Mouse (Mus musculus): ENCODE results near the gene Eif4ebp2. TPM values are rescaled to one million over a fixed set of nuclear protein-coding genes. Genes with fewer than 3 reads are reported as not detected.

The Eif4ebp2 gene
- polyA plus RNA-seq, 1 experiment from 2014 or later, result 47.4 TPM

DNA sequence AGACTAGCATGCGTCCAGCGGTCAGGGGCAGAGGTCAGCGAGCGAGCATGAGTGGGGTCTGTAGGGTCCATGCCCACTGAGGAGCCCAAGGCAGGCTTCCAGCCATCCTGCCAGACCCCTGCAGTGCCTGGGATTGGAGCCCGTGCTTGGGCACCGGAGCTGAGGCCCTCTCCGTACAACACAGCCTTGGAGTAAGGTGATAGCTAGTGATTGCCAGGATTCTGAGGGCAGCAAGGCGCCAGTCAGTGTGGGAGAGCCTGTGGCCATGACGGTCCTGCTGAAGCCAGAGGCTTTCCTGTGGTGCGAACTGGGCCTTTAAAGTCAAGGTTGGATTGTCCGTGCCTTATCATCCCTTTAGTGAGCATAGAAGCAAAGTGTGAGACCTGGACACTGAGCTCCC is 32.3 kb upstream of the Eif4ebp2 start:
- TF ChIP-seq CTCF (IDR thresholded peaks at IDR 0.05), result no peak
- ATAC-seq, result no peak

DNA sequence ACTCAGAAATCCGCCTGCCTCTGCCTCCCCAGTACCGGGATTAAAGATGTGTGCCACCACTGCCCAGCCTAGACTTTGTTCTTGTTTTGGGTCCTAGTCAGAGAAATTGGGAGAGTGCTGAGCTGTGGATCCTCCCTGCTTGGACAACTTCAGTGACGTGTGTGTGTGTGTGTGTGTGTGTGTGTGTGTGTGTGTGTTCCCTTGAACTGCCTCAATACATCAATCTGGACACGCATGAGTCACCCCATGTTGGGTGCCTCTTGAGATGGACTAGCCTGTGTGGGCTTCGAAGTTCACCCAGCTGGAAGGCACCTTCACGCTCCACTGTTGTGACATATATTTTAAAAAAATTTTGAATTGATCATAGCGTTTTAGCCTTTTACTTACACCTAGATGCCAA is 30.3 kb upstream of the Eif4ebp2 start:
- TF ChIP-seq CTCF (IDR thresholded peaks at IDR 0.05), result no peak
- CTCF ChIA-PET, result interaction anchor here (1.4 kb wide), 1 partner anchor 9 kb away, joined by 3 read pairs; no protein-coding TSS in a partner anchor
- no peak for DNase-seq (ENCODE audit: low read depth, low spot score)
- H3K27me3 ChIP-seq, result no peaks in the 10 kb centered on the region
- in situ Hi-C loops (cut with MboI; ENCODE audit: low pct_unique_long_range_greater_than_20kb), result no loop called here
- POLR2A ChIA-PET, result no interaction called here
- no peak for ATAC-seq

More for the DNA sequence above, 32.3 kb upstream of the Eif4ebp2 start:
- in situ Hi-C loops (cut with MboI; ENCODE audit: low pct_unique_long_range_greater_than_20kb), result no loop called here
- ChIA-PET CTCF (interaction anchor here (2.3 kb wide), 1 partner anchor 18 kb away, joined by 9 read pairs; no protein-coding TSS in a partner anchor), POLR2A (interaction anchor here (0.7 kb wide), 1 partner anchor 14 kb away, joined by 3 read pairs; no protein-coding TSS in a partner anchor)
- DNase-seq (ENCODE audit: low read depth, low spot score), result no peak
- H3K27me3 ChIP-seq, result no peaks in the 10 kb centered on the region

DNA sequence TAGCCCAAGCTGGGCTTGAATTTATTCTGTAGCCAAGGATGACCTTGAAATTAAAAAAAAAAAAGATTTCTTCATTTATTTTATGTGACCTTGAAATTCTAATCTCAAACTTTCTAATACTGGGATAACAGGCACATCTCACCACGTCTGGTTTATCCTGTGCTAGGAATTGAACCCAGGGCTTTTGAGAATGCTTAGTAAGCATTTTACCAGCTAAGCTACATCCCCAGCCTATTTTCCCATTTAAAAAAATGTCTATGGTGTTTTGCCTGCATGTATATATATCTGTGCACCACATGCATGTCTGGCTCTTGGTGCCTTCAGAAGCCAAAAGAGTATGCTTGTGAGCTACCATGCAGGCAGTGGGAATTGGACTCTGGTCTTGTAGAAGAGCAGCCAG is 28.0 kb upstream of the Eif4ebp2 start:
- DNase-seq (ENCODE audit: low read depth, low spot score), result no peak
- H3K27me3 ChIP-seq, result no peaks in the 10 kb centered on the region
- ChIA-PET CTCF (interaction anchor here (1.0 kb wide), 1 partner anchor 13 kb away, joined by 3 read pairs; no protein-coding TSS in a partner anchor), POLR2A (no interaction called here)
- in situ Hi-C loops (cut with MboI; ENCODE audit: low pct_unique_long_range_greater_than_20kb), result no loop called here
- no peak for TF ChIP-seq CTCF (IDR thresholded peaks at IDR 0.05)
- no peak for ATAC-seq

- no peaks in the 10 kb centered on the region for H3K27me3 ChIP-seq
- no peak for TF ChIP-seq CTCF (IDR thresholded peaks at IDR 0.05)
- ChIA-PET POLR2A (no interaction called here), CTCF (interaction anchor here (1.0 kb wide), 1 partner anchor 13 kb away, joined by 3 read pairs; no protein-coding TSS in a partner anchor)
- ATAC-seq (no peak), DNase-seq (ENCODE audit: low read depth, low spot score) (no peak)
- in situ Hi-C loops (cut with MboI; ENCODE audit: low pct_unique_long_range_greater_than_20kb), result no loop called here
Measured at GRCm38 (mm10) chr10:61479927-61480326, 27.5 kb upstream of the Eif4ebp2 start.

- no peak for TF ChIP-seq CTCF (IDR thresholded peaks at IDR 0.05)
- no peaks in the 10 kb centered on the region for H3K27me3 ChIP-seq
- ATAC-seq (no peak), DNase-seq (ENCODE audit: low read depth, low spot score) (no peak)
- POLR2A ChIA-PET, result no interaction called here
- CTCF ChIA-PET, result no interaction called here
- in situ Hi-C loops (cut with MboI; ENCODE audit: low pct_unique_long_range_greater_than_20kb), result no loop called here
Measured at GRCm38 (mm10) chr10:61479461-61479860, 27.0 kb upstream of the Eif4ebp2 start.

DNA sequence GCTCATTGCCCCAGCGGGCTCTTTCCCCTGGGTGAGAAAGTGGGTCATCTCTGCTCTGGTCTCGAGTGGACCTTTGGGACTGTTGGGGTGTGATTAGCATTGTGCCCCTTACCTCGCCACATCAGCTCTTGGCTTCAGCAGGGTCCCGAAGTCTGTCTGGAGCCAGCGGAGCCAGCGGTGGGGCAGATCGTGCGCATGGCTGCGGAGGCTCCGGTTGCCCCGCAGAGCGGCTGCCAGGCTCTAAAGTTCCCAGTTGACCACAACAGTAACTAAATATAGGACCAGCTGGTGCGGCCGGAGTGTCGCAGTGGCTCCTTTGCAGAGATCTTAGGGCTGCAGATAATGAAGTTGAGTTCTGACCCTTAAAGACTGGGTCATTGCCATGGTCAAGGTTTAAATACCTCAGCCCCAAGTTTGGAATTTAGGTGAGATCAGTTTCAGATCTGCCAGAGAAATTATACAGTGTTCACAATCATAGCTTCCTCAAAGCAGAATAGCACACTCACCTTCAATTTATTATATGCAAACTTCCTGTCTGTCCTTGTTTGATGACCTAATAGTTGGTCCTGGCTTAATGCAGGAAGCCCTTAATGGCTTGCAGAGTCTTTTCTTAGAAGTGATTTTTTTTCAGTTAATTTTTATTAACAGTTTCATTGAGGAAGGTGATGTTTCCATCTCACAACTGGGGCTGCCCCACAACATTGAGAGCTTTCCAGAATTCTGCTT is 24.1 kb upstream of the Eif4ebp2 start:
- DNase-seq (ENCODE audit: low read depth, low spot score), result no peak

DNA sequence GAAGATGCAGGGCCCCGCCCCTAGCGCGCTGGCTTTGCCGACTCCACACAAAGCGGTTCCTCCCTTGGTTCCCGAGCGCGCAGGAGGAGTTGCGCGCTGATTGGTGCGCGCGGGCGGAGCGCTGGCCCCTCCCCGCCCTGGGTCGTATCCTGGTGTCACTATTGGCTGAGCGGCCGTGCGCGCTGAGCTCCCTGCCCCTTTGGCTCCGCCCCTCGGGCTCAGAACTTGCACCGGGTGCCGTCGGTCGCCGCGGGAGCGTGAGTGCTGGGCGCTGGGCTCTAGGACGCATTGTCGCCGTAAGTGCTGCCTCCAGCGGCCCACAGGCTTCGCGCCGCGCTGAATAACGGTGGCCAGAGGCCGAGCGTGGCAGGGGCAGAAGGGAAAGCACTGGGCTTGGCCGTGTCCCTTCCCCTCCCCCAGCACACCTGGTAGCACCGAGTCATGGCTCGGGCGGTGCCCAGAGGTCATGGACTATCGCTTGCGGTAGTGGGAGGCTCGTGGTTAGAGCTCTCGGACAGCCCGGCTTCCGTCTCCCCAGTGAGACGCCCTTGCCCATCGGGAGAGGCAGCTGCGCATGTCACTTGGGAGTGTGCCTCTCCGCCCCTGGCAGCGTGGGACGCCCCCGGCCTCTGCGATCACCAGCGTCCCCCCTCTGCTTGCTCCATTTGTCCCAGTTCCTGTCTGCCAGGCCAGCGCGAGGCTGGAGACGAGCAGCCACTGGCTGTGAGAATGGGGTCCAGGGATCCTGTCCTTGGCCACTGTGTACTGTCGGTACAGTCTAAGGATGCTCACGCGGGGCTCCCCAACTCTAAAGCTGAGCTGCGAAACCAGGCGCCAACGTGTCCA is 23.4 kb upstream of the Eif4ebp2 start, which contains the start of gene Lrrc20:
Gene Lrrc20 (plus strand): TSS at position 208 of the 846 bp plus-strand sequence.
- ATAC-seq, result peak; percentile 97
- in situ Hi-C loops (cut with MboI; ENCODE audit: low pct_unique_long_range_greater_than_20kb), result no loop called here
- no peak for TF ChIP-seq CTCF (IDR thresholded peaks at IDR 0.05)
- ChIA-PET POLR2A (interaction anchor here (0.6 to 1.1 kb wide), 3 partner anchors 11 to 25 kb away, joined by 3 to 7 read pairs (median 6); no protein-coding TSS in a partner anchor), CTCF (interaction anchor here (1.7 to 3.6 kb wide), 2 partner anchors 9 to 128 kb away, joined by 4 to 17 read pairs; no protein-coding TSS in a partner anchor)
- no peaks in the 10 kb centered on the region for H3K27me3 ChIP-seq
- no peak for DNase-seq (ENCODE audit: low read depth, low spot score)

More for the DNA sequence above, 24.1 kb upstream of the Eif4ebp2 start:
- H3K27me3 ChIP-seq, result no peaks in the 10 kb centered on the region
- TF ChIP-seq CTCF (IDR thresholded peaks at IDR 0.05), result no peak
- CTCF ChIA-PET, result interaction anchor here (1.1 to 3.6 kb wide), 4 partner anchors 10 to 127 kb away, joined by 3 to 17 read pairs (median 4); no protein-coding TSS in a partner anchor
- no peak for ATAC-seq
- in situ Hi-C loops (cut with MboI; ENCODE audit: low pct_unique_long_range_greater_than_20kb), result no loop called here
- POLR2A ChIA-PET, result interaction anchor here (0.6 to 1.1 kb wide), 3 partner anchors 11 to 26 kb away, joined by 3 to 7 read pairs (median 6); no protein-coding TSS in a partner anchor

GRCm38 (mm10) chr10:61474344-61474743 is 21.9 kb upstream of the Eif4ebp2 start:
- POLR2A ChIA-PET, result no interaction called here
- no peak for TF ChIP-seq CTCF (IDR thresholded peaks at IDR 0.05)

GRCm38 (mm10) chr10:61473640-61474039 is 21.2 kb upstream of the Eif4ebp2 start:
- DNase-seq (ENCODE audit: low read depth, low spot score), result no peak
- H3K27me3 ChIP-seq, result no peaks in the 10 kb centered on the region
- TF ChIP-seq CTCF (IDR thresholded peaks at IDR 0.05), result no peak
- CTCF ChIA-PET, result interaction anchor here (1.3 to 1.5 kb wide), 2 partner anchors 8 to 18 kb away, joined by 3 read pairs; no protein-coding TSS in a partner anchor
- no peak for ATAC-seq
- POLR2A ChIA-PET, result interaction anchor here (0.7 kb wide), 1 partner anchor 24 kb away, joined by 3 read pairs; no protein-coding TSS in a partner anchor
- in situ Hi-C loops (cut with MboI; ENCODE audit: low pct_unique_long_range_greater_than_20kb), result no loop called here

More at GRCm38 (mm10) chr10:61474344-61474743, 21.9 kb upstream of the Eif4ebp2 start:
- ATAC-seq (no peak), DNase-seq (ENCODE audit: low read depth, low spot score) (no peak)
- H3K27me3 ChIP-seq, result no peaks in the 10 kb centered on the region
- CTCF ChIA-PET, result interaction anchor here (1.5 kb wide), 1 partner anchor 8 kb away, joined by 3 read pairs; no protein-coding TSS in a partner anchor
- in situ Hi-C loops (cut with MboI; ENCODE audit: low pct_unique_long_range_greater_than_20kb), result no loop called here

- ChIA-PET POLR2A (no interaction called here), CTCF (interaction anchor here (0.9 kb wide), 1 partner anchor 21 kb away, joined by 3 read pairs; no protein-coding TSS in a partner anchor)
- DNase-seq (ENCODE audit: low read depth, low spot score) (no peak), ATAC-seq (peak; percentile 60)
- in situ Hi-C loops (cut with MboI; ENCODE audit: low pct_unique_long_range_greater_than_20kb), result loop anchor here (5.0 kb wide), 1 partner anchor 133 kb away; no protein-coding TSS in a partner anchor
- TF ChIP-seq CTCF (IDR thresholded peaks at IDR 0.05), result no peak
- no peaks in the 10 kb centered on the region for H3K27me3 ChIP-seq
Measured at GRCm38 (mm10) chr10:61468900-61469299, 16.4 kb upstream of the Eif4ebp2 start.

Data from Patski (cell line).